Mouse (Mus musculus) intestine, embryonic 15.5 days (tissue): ENCODE data around the gene Dnah10. TPM values are rescaled to one million over a fixed set of nuclear protein-coding genes. Genes with fewer than 3 reads are reported as not detected.

Source experiments
- ATAC-seq: fragments of 200-750 bp; cut with Nextera tagmentation; 2 replicates; pipeline ENCODE4 v1.8.0; 2017; ENCODE audit warnings: moderate TSS enrichment, moderate library complexity
- H3K27ac ChIP-seq: fragments of 300-500 bp; sonication (generic); 2 replicates; pipeline ENCODE4 v1.5.1; 2015; ENCODE audit warnings: mild to moderate bottlenecking, inconsistent platforms
- H3K27me3 ChIP-seq: fragments of 300-500 bp; sonication (generic); replicated peaks from 2 replicates; pipeline ENCODE4 v1.6.1; 2015; ENCODE audit warnings: inconsistent platforms
- H3K36me3 ChIP-seq: fragments of 300-500 bp; sonication (generic); 2 replicates; pipeline ENCODE4 v1.6.1; 2015; ENCODE audit warnings: inconsistent platforms
- H3K4me1 ChIP-seq: fragments of 300-500 bp; sonication (generic); replicated peaks from 2 replicates; pipeline ENCODE4 v1.6.1; 2015; ENCODE audit warnings: inconsistent platforms
- H3K4me2 ChIP-seq: fragments of 300-500 bp; sonication (generic); replicated peaks from 2 replicates; pipeline ENCODE4 v1.6.1; 2015; ENCODE audit warnings: mild to moderate bottlenecking, inconsistent platforms
- H3K4me3 ChIP-seq: fragments of 300-500 bp; sonication (generic); replicated peaks from 2 replicates; pipeline ENCODE4 v1.5.1; 2015; ENCODE audit warnings: inconsistent platforms
- H3K9ac ChIP-seq: fragments of 300-500 bp; sonication (generic); 2 replicates; pipeline ENCODE4 v1.6.1; 2015; ENCODE audit warnings: inconsistent platforms
- H3K9me3 ChIP-seq: fragments of 300-500 bp; sonication (generic); 2 replicates; pipeline ENCODE4 v1.6.1; 2016; ENCODE audit warnings: inconsistent platforms
- WGBS: fragments of 180-500 bp; shearing (Covaris S2); methylation state at CpG from one replicate; pipeline ENCODE4 v1.1.7; 2015; 5-methylcytosine and 5-hydroxymethylcytosine counted together
- polyA plus RNA-seq: library from polyadenylated mRNA; unstranded; fragments of >200 nt; fragmentation: Nextera tagmentation; extraction: Ambion mirVana; gene quantifications from 2 replicates; pipeline ENCODE4 v1.2.1, GENCODE M21; 2015

The Dnah10 gene
- polyA plus RNA-seq, 1 experiment from 2014 or later, result 0.04 TPM

GRCm38 (mm10) chr5:124853079-124853478 lies 128.2 kb downstream of the Dnah10 start:
- Histone ChIP-seq H3K9me3 (no peaks in the 10 kb centered on the region), H3K36me3 (no peaks in the 10 kb centered on the region), H3K4me2 (no peak overlapping the region), H3K9ac (no peak overlapping the region), H3K4me1 (no peaks in the 10 kb centered on the region), H3K27me3 (no peaks in the 10 kb centered on the region), H3K27ac (no peak overlapping the region), H3K4me3 (no peak overlapping the region)
- no peak for ATAC-seq
- 61% methylated on average over 2 of the region's 2 CpGs for WGBS

GRCm38 (mm10) chr5:124854202-124854601 lies 129.3 kb downstream of the Dnah10 start:
- Histone ChIP-seq H3K36me3 (no peaks in the 10 kb centered on the region), H3K27ac (no peak overlapping the region), H3K4me2 (no peak overlapping the region), H3K9me3 (no peaks in the 10 kb centered on the region), H3K9ac (no peak overlapping the region), H3K4me3 (no peak overlapping the region), H3K4me1 (no peaks in the 10 kb centered on the region), H3K27me3 (0 out of 2 replicates have a peak, but pooled peaks cover 4% of the 10 kb centered on the region)
- 96% methylated on average over 4 of the region's 4 CpGs for WGBS
- ATAC-seq, result no peak

GRCm38 (mm10) chr5:124860013-124860412 lies 135.1 kb downstream of the Dnah10 start:
- H3K4me2 ChIP-seq, result no peak overlapping the region
- no peak for ATAC-seq
- 9% methylated on average over 5 of the region's 5 CpGs for WGBS
- H3K27ac ChIP-seq, result no peak overlapping the region
- no peaks in the 10 kb centered on the region for H3K36me3 ChIP-seq
- no peak overlapping the region for H3K9ac ChIP-seq
- no peak overlapping the region for H3K4me3 ChIP-seq
- peaks cover 16% of the 10 kb centered on the region for H3K27me3 ChIP-seq
- H3K4me1 ChIP-seq, result peaks cover 12% of the 10 kb centered on the region; the same call in 1 of the 2 replicates
- H3K9me3 ChIP-seq, result no peaks in the 10 kb centered on the region

- 0 out of 2 replicates have a peak overlapping the region, but pooled peaks have one; percentile 56 for H3K27ac ChIP-seq
- H3K4me3 ChIP-seq, result peak overlapping the region; percentile 98
- H3K4me2 ChIP-seq, result peak overlapping the region; percentile 98
- H3K4me1 ChIP-seq, result peaks cover 12% of the 10 kb centered on the region; the same call in 1 of the 2 replicates
- WGBS, result under 1% methylated on average over 33 of the region's 33 CpGs
- no peak for ATAC-seq
- no peaks in the 10 kb centered on the region for H3K36me3 ChIP-seq
- peak overlapping the region; percentile 44 for H3K9ac ChIP-seq
- no peaks in the 10 kb centered on the region for H3K9me3 ChIP-seq
- peaks cover 16% of the 10 kb centered on the region for H3K27me3 ChIP-seq
These were observed 136.6 kb downstream of the Dnah10 start for GRCm38 (mm10) chr5:124861463-124861862.

GRCm38 (mm10) chr5:124862013-124862866 lies 137.4 kb downstream of the Dnah10 start, which contains the start of the genes Ccdc92 and Zfp664:
TSS of gene Ccdc92 (minus strand) at chr5:124862424.
TSS of gene Zfp664 (plus strand) at chr5:124862691.
- H3K4me3 ChIP-seq, result peak within 1 kb of the TSS; percentile 98
- H3K27ac ChIP-seq, result peak within 1 kb of the TSS; percentile 91
- H3K9me3 ChIP-seq, result no peaks in the 10 kb centered on the region
- H3K27me3 ChIP-seq, result peaks cover 16% of the 10 kb centered on the region
- H3K9ac ChIP-seq, result peak within 1 kb of the TSS; percentile 93
- ATAC-seq, result peak; percentile 95
- WGBS, result under 1% methylated on average over 94 of the region's 103 CpGs
- peaks cover 12% of the 10 kb centered on the region; the same call in 1 of the 2 replicates for H3K4me1 ChIP-seq
- no peaks in the 10 kb centered on the region for H3K36me3 ChIP-seq
- peak within 1 kb of the TSS; percentile 98 for H3K4me2 ChIP-seq

GRCm38 (mm10) chr5:124862871-124863741 lies 138.2 kb downstream of the Dnah10 start:
- Histone ChIP-seq H3K27me3 (peaks cover 16% of the 10 kb centered on the region), H3K9me3 (no peaks in the 10 kb centered on the region), H3K4me2 (peak overlapping the region; percentile 98), H3K4me1 (peaks cover 12% of the 10 kb centered on the region; the same call in 1 of the 2 replicates), H3K4me3 (peak overlapping the region; percentile 98), H3K36me3 (no peaks in the 10 kb centered on the region), H3K9ac (peak overlapping the region; percentile 93), H3K27ac (peak overlapping the region; percentile 91)
- ATAC-seq, result peak; percentile 68
- under 1% methylated on average over 80 of the region's 88 CpGs for WGBS

GRCm38 (mm10) chr5:124868981-124869380 lies 144.1 kb downstream of the Dnah10 start:
- Histone ChIP-seq H3K4me2 (no peak overlapping the region), H3K4me3 (no peak overlapping the region), H3K27me3 (no peaks in the 10 kb centered on the region), H3K9me3 (no peaks in the 10 kb centered on the region), H3K4me1 (peaks cover 28% of the 10 kb centered on the region), H3K27ac (no peak overlapping the region), H3K9ac (no peak overlapping the region), H3K36me3 (no peaks in the 10 kb centered on the region)
- WGBS, result 35% methylated on average over 4 of the region's 4 CpGs
- no peak for ATAC-seq

GRCm38 (mm10) chr5:124872033-124872432 lies 147.1 kb downstream of the Dnah10 start:
- WGBS, result 40% methylated on average over 2 of the region's 2 CpGs
- Histone ChIP-seq H3K4me2 (no peak overlapping the region), H3K9ac (no peak overlapping the region), H3K27me3 (no peaks in the 10 kb centered on the region), H3K27ac (no peak overlapping the region), H3K9me3 (no peaks in the 10 kb centered on the region), H3K4me3 (no peak overlapping the region), H3K36me3 (peaks cover 7% of the 10 kb centered on the region), H3K4me1 (peaks cover 23% of the 10 kb centered on the region)
- ATAC-seq, result no peak

GRCm38 (mm10) chr5:124873096-124873495 lies 148.2 kb downstream of the Dnah10 start:
- Histone ChIP-seq H3K27me3 (no peaks in the 10 kb centered on the region), H3K4me1 (peaks cover 26% of the 10 kb centered on the region), H3K36me3 (peaks cover 7% of the 10 kb centered on the region), H3K27ac (no peak overlapping the region), H3K9ac (no peak overlapping the region), H3K4me3 (no peak overlapping the region), H3K4me2 (no peak overlapping the region), H3K9me3 (no peaks in the 10 kb centered on the region)
- no peak for ATAC-seq
- WGBS, result 79% methylated on average over 3 of the region's 3 CpGs

- Histone ChIP-seq H3K4me3 (no peak overlapping the region), H3K27ac (no peak overlapping the region), H3K4me1 (peaks cover 26% of the 10 kb centered on the region), H3K36me3 (peaks cover 7% of the 10 kb centered on the region), H3K9ac (no peak overlapping the region), H3K4me2 (no peak overlapping the region), H3K9me3 (no peaks in the 10 kb centered on the region), H3K27me3 (no peaks in the 10 kb centered on the region)
- 86% methylated on average over 6 of the region's 6 CpGs for WGBS
- ATAC-seq, result no peak
These were observed 149.2 kb downstream of the Dnah10 start for GRCm38 (mm10) chr5:124873890-124874601.

GRCm38 (mm10) chr5:124879251-124879650 lies 154.4 kb downstream of the Dnah10 start:
- Histone ChIP-seq H3K27ac (no peak overlapping the region), H3K4me3 (no peak overlapping the region), H3K4me1 (0 out of 2 replicates have a peak, but pooled peaks cover 3% of the 10 kb centered on the region), H3K36me3 (peaks cover 11% of the 10 kb centered on the region), H3K9ac (no peak overlapping the region), H3K4me2 (no peak overlapping the region), H3K9me3 (no peaks in the 10 kb centered on the region), H3K27me3 (no peaks in the 10 kb centered on the region)
- ATAC-seq, result no peak
- 83% methylated on average over 4 of the region's 4 CpGs for WGBS
